Mouse (Mus musculus): ENCODE measurements around the gene Clcc1. TPM values are rescaled to one million over a fixed set of nuclear protein-coding genes. Genes with fewer than 3 reads are reported as not detected.
"Not testable (repeated sequence)": the region's sequence is repeated elsewhere in the genome, so short reads cannot be mapped to it uniquely, and the experiment has no call there.

The Clcc1 gene
- polyA plus RNA-seq, 1 experiment from 2014 or later, result 49.7 TPM

DNA sequence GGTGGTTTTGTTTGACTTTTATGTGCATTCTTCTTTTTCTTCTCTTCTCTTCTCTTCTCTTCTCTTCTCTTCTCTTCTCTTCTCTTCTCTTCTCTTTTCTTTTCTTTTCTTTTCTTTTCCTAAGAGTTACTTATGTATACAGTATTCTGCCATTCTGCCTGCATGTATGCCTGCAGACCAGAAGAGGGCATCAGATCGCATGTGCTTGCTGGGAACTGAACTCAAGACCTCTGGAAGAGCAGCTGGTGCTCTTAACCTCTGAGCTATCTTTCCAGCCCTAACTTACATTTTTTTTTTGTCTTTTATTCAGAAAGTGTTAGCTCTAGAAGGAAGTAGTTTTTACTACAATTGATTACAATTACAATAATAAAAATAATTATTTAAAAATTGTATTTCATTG, 7.2 kb downstream of the Clcc1 start:
- peaks cover 28% of the 10 kb centered on the region for H3K36me3 ChIP-seq (replicated peaks; ENCODE audit: insufficient read depth, low read length)

DNA sequence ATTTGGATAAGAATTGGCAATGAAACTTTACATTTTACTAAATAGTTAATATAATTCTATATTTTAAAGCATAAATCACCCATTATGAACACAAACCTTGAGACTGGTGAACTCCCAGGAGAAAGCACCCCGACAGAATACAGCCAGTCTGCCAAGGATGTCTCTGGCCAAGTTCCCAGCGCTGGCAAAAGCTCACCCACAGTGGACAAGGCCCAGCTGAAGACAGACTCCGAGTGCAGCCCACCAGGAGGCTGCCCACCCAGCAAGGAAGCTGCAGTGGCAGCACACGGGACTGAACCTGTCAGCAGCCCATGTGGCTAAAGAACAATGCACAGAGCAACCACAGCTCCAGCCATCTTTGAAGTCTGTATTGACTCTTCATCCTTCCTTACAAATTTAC, 22.9 kb downstream of the Clcc1 start:
- no peak for DNase-seq
- no peaks in the 10 kb centered on the region for H3K27me3 ChIP-seq (ENCODE audit: insufficient read depth, low read length)
- H3K4me3 ChIP-seq (ENCODE audit: low read depth, low read length), result no peak overlapping the region
- WGBS (ENCODE audit: insufficient replicate concordance), result 94% methylated on average over 4 of the region's 4 CpGs
- H3K27ac ChIP-seq (ENCODE audit: low read depth), result no peak overlapping the region
- peaks cover 81% of the 10 kb centered on the region for H3K36me3 ChIP-seq (replicated peaks; ENCODE audit: insufficient read depth, low read length)
- TF ChIP-seq CTCF (IDR thresholded peaks at IDR 0.05; ENCODE audit: low read depth) (no peak), EP300 (IDR thresholded peaks at IDR 0.05; ENCODE audit: low read depth) (no peak)
- no peak overlapping the region for H3K4me2 ChIP-seq (ENCODE audit: low read depth, low read length)
- H3K9ac ChIP-seq (replicated peaks), result no peak overlapping the region
- no peak for ATAC-seq
- H3K4me1 ChIP-seq (ENCODE audit: insufficient read depth), result no peaks in the 10 kb centered on the region
- H3K9me3 ChIP-seq (ENCODE audit: low read length), result no peaks in the 10 kb centered on the region

More for the DNA sequence above, 7.2 kb downstream of the Clcc1 start:
- Histone ChIP-seq H3K4me3 (ENCODE audit: low read depth, low read length) (no peak overlapping the region), H3K9ac (replicated peaks) (no peak overlapping the region), H3K27me3 (ENCODE audit: insufficient read depth, low read length) (no peaks in the 10 kb centered on the region), H3K4me2 (ENCODE audit: low read depth, low read length) (no peak overlapping the region), H3K4me1 (ENCODE audit: insufficient read depth) (no peaks in the 10 kb centered on the region), H3K9me3 (ENCODE audit: low read length) (no peaks in the 10 kb centered on the region), H3K27ac (ENCODE audit: low read depth) (no peak overlapping the region)
- no peak for ATAC-seq
- no peak for DNase-seq
- TF ChIP-seq EP300 (IDR thresholded peaks at IDR 0.05; ENCODE audit: low read depth) (no peak), CTCF (IDR thresholded peaks at IDR 0.05; ENCODE audit: low read depth) (peak; percentile 51)
- WGBS (ENCODE audit: insufficient replicate concordance), result 90% methylated on average over 1 of the region's 1 CpGs

DNA sequence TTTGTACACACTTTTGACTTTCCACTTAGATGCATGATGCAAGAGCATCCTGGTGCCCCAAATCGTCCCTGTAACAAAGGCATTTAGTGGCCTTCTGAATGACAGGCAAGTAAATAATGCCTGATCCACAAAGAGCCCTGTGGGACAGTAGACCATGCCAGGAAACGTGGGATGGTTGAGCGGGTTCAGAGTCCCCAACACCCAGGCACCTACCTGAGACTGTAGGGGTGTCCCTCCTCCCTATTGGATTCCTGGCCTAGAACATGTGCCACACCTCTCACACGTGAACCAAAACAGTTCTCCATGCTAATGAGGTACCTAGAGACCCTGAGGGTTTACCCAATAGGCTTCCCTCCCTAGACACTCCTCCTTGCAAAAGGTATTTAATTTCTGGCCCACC, 27.3 kb downstream of the Clcc1 start:
- ATAC-seq (peak; percentile 97), DNase-seq (peak; percentile 37)

DNA sequence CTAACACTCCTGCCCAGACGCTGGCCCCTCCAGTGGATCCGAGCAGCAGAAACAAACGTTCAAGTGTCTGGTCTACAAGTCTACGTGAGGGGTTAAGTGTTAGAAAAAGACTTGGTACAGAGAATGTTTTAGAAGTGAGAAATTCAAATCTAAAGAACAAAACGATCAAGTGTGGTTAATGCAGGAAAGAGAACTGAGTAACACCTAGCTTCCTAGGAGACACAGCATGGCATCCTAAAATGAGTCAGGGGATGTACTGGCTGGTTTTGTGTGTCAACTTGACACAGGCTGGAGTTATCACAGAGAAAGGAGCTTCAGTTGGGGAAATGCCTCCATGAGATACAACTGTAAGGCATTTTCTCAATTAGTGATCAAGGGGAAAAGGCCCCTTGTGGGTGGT, 29.9 kb downstream of the Clcc1 start:
- H3K27me3 ChIP-seq (ENCODE audit: insufficient read depth, low read length); H3K4me3 ChIP-seq (ENCODE audit: low read depth, low read length); ATAC-seq; H3K4me2 ChIP-seq (ENCODE audit: low read depth, low read length); DNase-seq; H3K9ac ChIP-seq (replicated peaks); H3K4me1 ChIP-seq (ENCODE audit: insufficient read depth); H3K9me3 ChIP-seq (ENCODE audit: low read length); H3K27ac ChIP-seq (ENCODE audit: low read depth): not testable (repeated sequence)
- WGBS (ENCODE audit: insufficient replicate concordance), result 93% methylated on average over 5 of the region's 5 CpGs
- peaks cover 57% of the 10 kb centered on the region for H3K36me3 ChIP-seq (replicated peaks; ENCODE audit: insufficient read depth, low read length)

More for the DNA sequence above, 27.3 kb downstream of the Clcc1 start:
- H3K36me3 ChIP-seq (replicated peaks; ENCODE audit: insufficient read depth, low read length), result peaks cover 72% of the 10 kb centered on the region
- no peak overlapping the region for H3K9ac ChIP-seq (replicated peaks)
- peak overlapping the region; percentile 69 for H3K27ac ChIP-seq (ENCODE audit: low read depth)
- TF ChIP-seq EP300 (IDR thresholded peaks at IDR 0.05; ENCODE audit: low read depth) (0 out of 2 replicates have a peak, but pooled peaks have one; percentile 39), CTCF (IDR thresholded peaks at IDR 0.05; ENCODE audit: low read depth) (no peak)
- no peaks in the 10 kb centered on the region for H3K27me3 ChIP-seq (ENCODE audit: insufficient read depth, low read length)
- WGBS (ENCODE audit: insufficient replicate concordance), result 71% methylated on average over 4 of the region's 4 CpGs
- no peak overlapping the region for H3K4me2 ChIP-seq (ENCODE audit: low read depth, low read length)
- no peaks in the 10 kb centered on the region for H3K4me1 ChIP-seq (ENCODE audit: insufficient read depth)
- H3K4me3 ChIP-seq (ENCODE audit: low read depth, low read length), result no peak overlapping the region
- no peaks in the 10 kb centered on the region for H3K9me3 ChIP-seq (ENCODE audit: low read length)

DNA sequence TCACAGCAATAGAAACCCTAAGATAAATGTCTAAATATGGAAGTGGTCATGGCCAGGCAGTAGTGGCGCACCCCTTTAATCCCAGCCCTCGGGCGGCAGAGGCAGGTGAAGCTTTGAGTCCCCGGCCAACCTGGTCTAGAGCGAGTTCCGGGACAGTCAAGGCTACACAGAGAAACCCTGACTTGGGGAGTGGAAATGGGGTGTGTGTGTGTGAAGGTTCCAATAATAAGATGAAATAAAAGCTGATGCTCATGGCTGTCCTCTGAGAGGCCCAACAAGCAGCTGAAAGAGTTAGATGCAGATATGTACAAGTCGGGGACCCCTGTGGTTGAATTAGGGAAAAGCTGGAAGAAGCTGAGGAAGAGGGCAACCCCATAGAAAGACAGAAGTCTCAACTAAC, 32.0 kb downstream of the Clcc1 start:
- H3K4me3 ChIP-seq (ENCODE audit: low read depth, low read length), result no peak overlapping the region
- WGBS (ENCODE audit: insufficient replicate concordance), result 99% methylated on average over 7 of the region's 7 CpGs
- no peaks in the 10 kb centered on the region for H3K9me3 ChIP-seq (ENCODE audit: low read length)
- H3K36me3 ChIP-seq (replicated peaks; ENCODE audit: insufficient read depth, low read length), result peaks cover 56% of the 10 kb centered on the region
- no peak overlapping the region for H3K27ac ChIP-seq (ENCODE audit: low read depth)
- H3K9ac ChIP-seq (replicated peaks), result no peak overlapping the region
- ATAC-seq (no peak), DNase-seq (no peak)
- no peaks in the 10 kb centered on the region for H3K4me1 ChIP-seq (ENCODE audit: insufficient read depth)
- H3K4me2 ChIP-seq (ENCODE audit: low read depth, low read length), result no peak overlapping the region
- H3K27me3 ChIP-seq (ENCODE audit: insufficient read depth, low read length), result no peaks in the 10 kb centered on the region
- TF ChIP-seq CTCF (IDR thresholded peaks at IDR 0.05; ENCODE audit: low read depth) (no peak), EP300 (IDR thresholded peaks at IDR 0.05; ENCODE audit: low read depth) (no peak)

DNA sequence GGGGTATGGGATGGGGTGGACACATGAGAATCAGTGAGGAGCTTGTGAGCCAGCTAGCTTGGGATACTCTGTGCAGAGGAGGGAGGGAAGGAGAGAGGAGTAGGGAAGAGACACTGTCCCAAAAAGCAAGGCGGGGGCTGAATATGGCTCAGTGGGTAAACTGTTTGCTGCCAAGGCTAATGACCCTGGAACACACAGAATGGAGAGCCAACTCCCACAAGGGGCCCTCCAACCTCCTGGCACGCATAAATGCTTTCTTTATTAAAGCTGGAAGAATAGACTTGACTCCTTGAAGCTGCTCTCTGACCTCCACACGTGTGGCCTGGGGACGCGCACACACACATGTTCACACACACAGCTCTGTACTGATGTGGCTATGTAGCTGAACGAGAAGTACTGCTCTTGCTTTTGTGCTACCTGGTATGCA, 35.3 kb downstream of the Clcc1 start:
- WGBS (ENCODE audit: insufficient replicate concordance), result 98% methylated on average over 6 of the region's 6 CpGs
- Histone ChIP-seq H3K4me1 (ENCODE audit: insufficient read depth) (no peaks in the 10 kb centered on the region), H3K36me3 (replicated peaks; ENCODE audit: insufficient read depth, low read length) (peaks cover 39% of the 10 kb centered on the region), H3K4me2 (ENCODE audit: low read depth, low read length) (no peak overlapping the region), H3K4me3 (ENCODE audit: low read depth, low read length) (no peak overlapping the region), H3K27me3 (ENCODE audit: insufficient read depth, low read length) (no peaks in the 10 kb centered on the region), H3K9me3 (ENCODE audit: low read length) (no peaks in the 10 kb centered on the region), H3K9ac (replicated peaks) (no peak overlapping the region), H3K27ac (ENCODE audit: low read depth) (no peak overlapping the region)
- ATAC-seq, result no peak
- TF ChIP-seq CTCF (IDR thresholded peaks at IDR 0.05; ENCODE audit: low read depth) (no peak), EP300 (IDR thresholded peaks at IDR 0.05; ENCODE audit: low read depth) (no peak)
- DNase-seq, result no peak

DNA sequence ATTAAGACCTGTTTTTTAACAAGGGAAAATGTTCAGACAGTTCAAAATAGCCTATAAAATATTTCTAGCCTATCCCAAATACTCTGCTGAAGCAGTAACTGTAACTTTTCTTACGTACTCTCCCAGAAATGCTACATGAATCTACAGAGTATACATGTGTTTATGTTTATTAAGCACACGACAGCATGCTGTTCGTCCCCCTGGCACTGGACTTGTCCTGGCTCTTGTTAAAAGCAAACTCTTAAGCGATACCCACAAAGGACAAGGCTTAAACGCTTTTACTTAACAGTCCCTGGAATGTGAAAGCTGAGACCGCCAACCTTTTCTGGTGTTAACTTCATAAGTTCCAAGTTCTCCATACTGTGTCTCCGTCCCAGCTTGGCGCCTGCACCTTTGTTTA, 35.7 kb downstream of the Clcc1 start:
- Histone ChIP-seq H3K4me1 (ENCODE audit: insufficient read depth) (no peaks in the 10 kb centered on the region), H3K27ac (ENCODE audit: low read depth) (no peak overlapping the region), H3K27me3 (ENCODE audit: insufficient read depth, low read length) (no peaks in the 10 kb centered on the region), H3K4me3 (ENCODE audit: low read depth, low read length) (no peak overlapping the region), H3K9ac (replicated peaks) (no peak overlapping the region), H3K4me2 (ENCODE audit: low read depth, low read length) (no peak overlapping the region), H3K36me3 (replicated peaks; ENCODE audit: insufficient read depth, low read length) (peaks cover 38% of the 10 kb centered on the region), H3K9me3 (ENCODE audit: low read length) (no peaks in the 10 kb centered on the region)
- ATAC-seq (no peak), DNase-seq (no peak)
- no peak for TF ChIP-seq EP300 (IDR thresholded peaks at IDR 0.05; ENCODE audit: low read depth)
- no peak for TF ChIP-seq CTCF (IDR thresholded peaks at IDR 0.05; ENCODE audit: low read depth)
- 91% methylated on average over 8 of the region's 8 CpGs for WGBS (ENCODE audit: insufficient replicate concordance)

All from liver, postnatal 0 days (tissue).